ENCODE assay signal across 35 mouse cellular contexts in the genomic region with DNA sequence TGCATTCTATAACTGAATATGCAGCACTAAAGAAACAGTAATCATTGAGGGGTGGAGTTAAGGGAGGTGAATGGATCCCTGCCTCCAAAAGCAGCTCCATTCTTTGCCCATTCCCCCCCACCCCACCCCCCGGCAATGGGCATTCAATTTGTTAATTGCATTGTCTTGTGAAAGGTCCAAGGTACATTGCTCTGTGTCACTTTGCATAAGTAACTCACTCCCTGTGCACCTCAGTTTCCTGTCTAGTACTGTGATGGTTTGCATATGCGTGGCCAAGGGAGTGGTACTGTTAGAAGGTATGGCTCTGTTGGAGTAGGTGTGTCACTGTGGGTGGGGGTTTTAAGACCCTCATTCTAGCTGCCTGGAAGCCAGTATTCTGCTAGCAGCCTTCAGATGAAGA. TPM values are rescaled to one million over a fixed set of nuclear protein-coding genes. Genes with fewer than 3 reads are reported as not detected.
"Had no signal": no experiment of that assay in that cellular context is flagged by ENCODE, and none has a peak within 500 bp of the region (broad histone marks: within the 10 kb centered on the region; RNA-seq: fewer than 3 reads in every experiment).

No protein-coding gene starts in this region.

- DNase-seq: heart, postnatal 10 days; heart, postnatal 14 days; heart, postnatal 36 days; heart, postnatal 4 days; kidney, adult 11 months; kidney, adult 18-20 months; kidney, adult 2 months; kidney, adult 8-10 months; kidney, adult 9 months; kidney, postnatal 10 days; kidney, postnatal 14 days; kidney, postnatal 25 days; kidney, postnatal 36 days; kidney, postnatal 4 days; layer of hippocampus, adult 9-11 months; layer of hippocampus, postnatal 36 days had no signal

- H3K27ac ChIP-seq: heart, embryonic 13.5 days; heart, embryonic 15.5 days; hindbrain, embryonic 10.5 days; hindbrain, embryonic 12.5 days; hindbrain, embryonic 13.5 days; hindbrain, embryonic 14.5 days; hindbrain, embryonic 15.5 days; hindbrain, postnatal 0 days; intestine, embryonic 15.5 days; kidney, embryonic 15.5 days; kidney, postnatal 0 days; layer of hippocampus, adult 2 months; left cerebral cortex, adult 2 months had no signal

- ATAC-seq: hindbrain, embryonic 16.5 days; hindbrain, postnatal 0 days; inflammation-experienced regulatory T-cells, adult 6 months; intestine, embryonic 15.5 days; intestine, embryonic 16.5 days; intestine, postnatal 0 days had no signal

- H3K36me3 ChIP-seq: heart, embryonic 13.5 days; heart, embryonic 15.5 days; hindbrain, embryonic 10.5 days; hindbrain, embryonic 13.5 days; hindbrain, embryonic 15.5 days; intestine, embryonic 15.5 days; kidney, embryonic 15.5 days had no signal

- H3K4me2 ChIP-seq: heart, embryonic 12.5 days; heart, embryonic 13.5 days; heart, embryonic 15.5 days; hindbrain, embryonic 12.5 days; hindbrain, embryonic 13.5 days; hindbrain, embryonic 14.5 days; hindbrain, embryonic 15.5 days; intestine, embryonic 15.5 days; kidney, embryonic 15.5 days had no signal

- H3K4me1 ChIP-seq: hindbrain, embryonic 12.5 days; hindbrain, embryonic 13.5 days had no signal

- H3K9me3 ChIP-seq: heart, embryonic 15.5 days; hindbrain, embryonic 13.5 days; hindbrain, embryonic 15.5 days; intestine, embryonic 15.5 days; kidney, embryonic 15.5 days had no signal

- H3K27me3 ChIP-seq: heart, embryonic 12.5 days; heart, embryonic 13.5 days; heart, embryonic 15.5 days; hindbrain, embryonic 12.5 days; hindbrain, embryonic 13.5 days; hindbrain, embryonic 15.5 days; intestine, embryonic 15.5 days had no signal

- H3K4me3 ChIP-seq: heart, embryonic 12.5 days; heart, embryonic 13.5 days; heart, embryonic 15.5 days; hindbrain, embryonic 10.5 days; hindbrain, embryonic 12.5 days; hindbrain, embryonic 13.5 days; hindbrain, embryonic 15.5 days; intestine, embryonic 15.5 days; kidney, embryonic 15.5 days; layer of hippocampus, adult 2 months; left cerebral cortex, adult 2 months had no signal

- H3K9ac ChIP-seq: heart, embryonic 12.5 days; heart, embryonic 13.5 days; heart, embryonic 15.5 days; hindbrain, embryonic 12.5 days; hindbrain, embryonic 13.5 days; hindbrain, embryonic 14.5 days; hindbrain, embryonic 15.5 days; intestine, embryonic 15.5 days; kidney, embryonic 15.5 days had no signal

RNA-seq across cellular contexts. Expression of gene Colgalt2, which starts 13.5 kb away (rescaled TPM):
- total RNA-seq: hematopoietic stem cell, adult 5-6 weeks had no signal
- polyA plus RNA-seq: inflammation-experienced regulatory T-cells, adult 6 months had no signal
